Mouse (Mus musculus) T-helper 1 cell (primary cell): ENCODE measurements around the gene Gm11565.
"Not testable (repeated sequence)": the region's sequence is repeated elsewhere in the genome, so short reads cannot be mapped to it uniquely, and the experiment has no call there.

Source experiments
- in situ Hi-C: fragments of 300-600 bp; cut with MboI, MseI; formaldehyde crosslinking; loops from one replicate; pipeline ENCODE4 v1.15.1; 2025; ENCODE audit warnings: high pct_unique_total_duplicates

Gm11565 gene

DNA sequence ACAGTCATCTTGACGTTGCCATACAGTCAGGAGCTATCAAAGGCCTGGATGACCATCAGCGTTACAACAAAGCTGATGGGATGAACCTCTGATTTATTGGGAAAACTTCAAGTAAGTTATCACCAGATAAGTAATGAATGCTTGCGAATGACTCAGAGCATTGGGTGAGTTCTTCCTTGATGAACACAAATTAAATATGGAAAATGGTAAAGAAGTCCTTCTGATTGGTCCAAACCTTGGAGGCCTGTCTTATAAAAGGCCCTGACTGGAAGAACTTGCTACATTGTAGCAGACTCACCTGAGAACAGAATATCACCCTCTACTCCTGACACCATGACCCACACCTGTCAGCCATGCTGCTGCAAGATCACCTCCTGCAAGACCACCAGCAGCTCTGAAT is at the start of gene Gm11565:
Gm11565 (plus strand) TSS at position 301 of the 400 bp plus-strand sequence.
- in situ Hi-C loops = no loop called here

DNA sequence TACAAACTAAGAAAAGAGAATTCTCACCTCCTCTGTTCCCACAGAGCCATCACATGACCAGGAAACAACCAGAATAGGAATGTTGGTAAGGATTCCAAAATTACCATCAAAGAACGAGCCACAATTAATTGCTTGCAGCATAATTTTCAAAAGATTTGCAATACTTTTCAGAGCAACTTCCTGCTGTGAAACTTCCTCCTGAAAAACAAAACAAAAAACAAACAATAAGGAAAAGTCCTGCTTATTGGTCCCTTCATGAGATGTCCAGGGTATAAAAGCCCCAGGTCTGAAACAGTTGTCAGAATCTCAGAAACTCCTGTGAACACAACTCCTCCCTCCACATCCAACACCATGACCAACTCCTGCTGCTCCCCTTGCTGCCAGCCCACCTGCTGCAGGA is 41.5 kb upstream of the Gm11565 start, which contains the start of gene Krtap9-1:
Krtap9-1 (plus strand) TSS at position 301 of the 400 bp plus-strand sequence.
- in situ Hi-C loops = not testable (repeated sequence)

DNA sequence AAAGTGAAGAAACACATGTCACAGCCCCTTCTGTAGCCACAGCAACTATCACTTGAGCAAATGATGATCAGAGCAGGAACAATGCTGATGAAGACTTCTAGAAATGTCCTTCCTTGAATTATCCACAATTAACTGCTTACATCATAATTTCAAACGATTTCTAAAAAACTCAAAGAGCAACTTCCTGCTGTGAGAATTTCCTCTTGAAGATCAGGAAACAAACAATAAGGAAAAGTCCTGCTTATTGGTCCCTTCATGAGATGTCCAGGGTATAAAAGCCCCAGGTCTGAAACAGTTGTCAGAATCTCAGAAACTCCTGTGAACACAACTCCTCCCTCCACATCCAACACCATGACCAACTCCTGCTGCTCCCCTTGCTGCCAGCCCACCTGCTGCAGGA is 35.7 kb upstream of the Gm11565 start, which contains the start of gene Gm11567:
Gm11567 (plus strand) TSS at position 301 of the 400 bp plus-strand sequence.
- in situ Hi-C loops = not testable (repeated sequence)

DNA sequence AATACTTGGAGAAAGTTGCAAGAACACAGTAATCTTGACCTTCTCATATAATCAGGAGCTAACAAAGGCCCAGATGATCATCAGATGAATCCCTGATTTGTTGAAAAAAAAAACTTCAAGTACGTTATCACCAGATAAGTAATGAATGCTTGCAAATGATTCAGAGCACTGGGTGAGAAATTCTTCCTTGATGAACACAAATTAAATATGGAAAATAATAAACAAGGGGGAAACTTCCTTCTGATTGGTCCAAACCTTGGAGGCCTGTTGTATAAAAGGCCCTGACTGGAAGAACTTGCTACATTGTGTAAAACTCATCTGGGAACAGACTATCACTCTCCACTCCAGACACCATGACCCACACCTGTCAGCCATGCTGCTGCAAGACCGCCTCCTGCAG is 6.9 kb upstream of the Gm11565 start, which contains the start of gene Krtap31-1:
Krtap31-1 (plus strand) TSS at position 301 of the 400 bp plus-strand sequence.
- in situ Hi-C loops = no loop called here

DNA sequence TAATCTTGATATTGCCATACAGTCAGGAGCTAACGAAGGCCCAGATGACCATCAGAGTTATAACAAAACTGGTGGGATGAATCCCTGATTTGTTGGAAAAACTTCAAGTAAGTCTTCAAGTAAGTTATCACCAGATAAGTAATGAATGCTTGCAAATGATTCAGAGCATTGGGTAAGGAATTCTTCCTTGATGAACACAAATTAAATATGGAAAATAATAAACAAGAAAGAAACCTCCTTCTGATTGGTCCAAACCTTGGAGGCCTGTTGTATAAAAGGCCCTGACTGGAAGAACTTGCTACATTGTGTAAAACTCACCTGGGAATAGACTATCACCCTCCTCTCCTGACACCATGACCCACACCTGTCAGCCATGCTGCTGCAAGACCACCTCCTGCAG is 21.4 kb downstream of the Gm11565 start, which contains the start of gene Krtap31-2:
Krtap31-2 (plus strand) TSS at position 301 of the 400 bp plus-strand sequence.
- in situ Hi-C loops = no loop called here

DNA sequence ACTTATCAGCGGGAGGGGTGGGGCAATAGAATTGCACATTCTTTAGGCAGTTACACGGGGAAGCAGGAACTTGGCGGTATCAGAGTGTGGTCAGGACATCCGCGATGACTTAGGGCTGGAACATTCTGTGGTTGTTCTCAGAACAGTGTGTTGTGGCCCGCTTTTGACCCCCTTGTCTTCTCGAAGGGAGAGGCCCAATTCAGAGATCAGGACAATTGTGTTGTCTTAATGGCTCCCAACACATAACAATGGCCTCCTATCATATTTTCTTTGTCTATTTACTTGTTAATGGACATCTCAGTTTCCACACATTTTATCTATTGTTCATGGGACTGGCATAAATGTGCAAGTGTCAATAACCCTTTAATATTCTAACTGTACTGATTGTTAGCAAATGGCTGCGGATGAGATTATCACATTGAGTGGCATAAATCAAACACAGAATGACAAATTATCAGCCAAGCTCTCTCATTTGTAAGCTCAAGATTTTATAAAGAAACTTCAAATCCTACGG is 23.3 kb downstream of the Gm11565 start:
- in situ Hi-C loops = no loop called here

DNA sequence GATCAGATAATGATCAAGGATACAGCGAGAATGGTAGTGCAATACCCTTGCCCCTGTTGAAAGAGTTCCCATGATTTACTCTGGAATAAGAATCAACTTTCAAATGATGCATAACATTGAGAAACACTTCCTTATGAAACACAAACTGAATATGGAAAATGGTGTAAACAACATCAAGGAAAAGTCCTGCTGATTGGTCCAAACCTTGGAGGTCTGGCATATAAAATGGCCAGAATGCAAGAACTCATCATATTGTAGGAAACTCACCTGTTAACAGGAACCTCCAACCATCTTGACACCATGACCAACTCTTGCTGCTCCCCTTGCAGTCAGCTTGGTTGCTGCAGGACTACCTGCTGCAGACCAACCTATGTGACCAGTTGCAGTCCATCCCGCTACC is 33.6 kb downstream of the Gm11565 start, which contains the start of gene Krtap9-5:
Krtap9-5 (plus strand) TSS at position 301 of the 400 bp plus-strand sequence.
- in situ Hi-C loops = no loop called here

DNA sequence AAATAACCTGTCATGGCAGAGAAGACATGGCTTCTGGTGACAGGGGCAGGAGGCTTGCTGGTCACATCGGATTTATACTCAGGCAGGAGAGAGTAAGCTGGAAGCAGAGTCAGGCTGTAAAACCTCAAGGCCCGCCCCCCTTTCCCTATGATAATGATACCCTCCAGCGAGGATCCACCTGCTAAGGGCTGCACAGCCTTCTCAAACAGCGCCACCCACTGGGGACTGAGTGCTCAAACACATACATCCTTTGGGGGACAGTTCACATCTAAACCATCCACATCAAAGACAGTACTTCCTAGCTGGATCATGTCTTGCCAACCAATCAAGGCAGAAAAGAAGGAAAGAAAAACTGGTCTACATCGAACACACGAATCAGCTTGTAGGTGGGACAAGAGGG is 49.7 kb downstream of the Gm11565 start:
- in situ Hi-C loops = no loop called here
